Mouse (Mus musculus) frontal cortex, postnatal 14 days (tissue): Measurements from ENCODE around the gene Mex3d.
A peak's percentile ranks its signal among the peaks of the same experiment; 100 is the strongest.

ENCODE experiments used
- DNase-seq, 2 experiments: peaks; one replicate each; pipeline ENCODE4 v3.0.0; 2022; ENCODE audit warnings: low spot score in 2 of 2

The Mex3d gene

DNA sequence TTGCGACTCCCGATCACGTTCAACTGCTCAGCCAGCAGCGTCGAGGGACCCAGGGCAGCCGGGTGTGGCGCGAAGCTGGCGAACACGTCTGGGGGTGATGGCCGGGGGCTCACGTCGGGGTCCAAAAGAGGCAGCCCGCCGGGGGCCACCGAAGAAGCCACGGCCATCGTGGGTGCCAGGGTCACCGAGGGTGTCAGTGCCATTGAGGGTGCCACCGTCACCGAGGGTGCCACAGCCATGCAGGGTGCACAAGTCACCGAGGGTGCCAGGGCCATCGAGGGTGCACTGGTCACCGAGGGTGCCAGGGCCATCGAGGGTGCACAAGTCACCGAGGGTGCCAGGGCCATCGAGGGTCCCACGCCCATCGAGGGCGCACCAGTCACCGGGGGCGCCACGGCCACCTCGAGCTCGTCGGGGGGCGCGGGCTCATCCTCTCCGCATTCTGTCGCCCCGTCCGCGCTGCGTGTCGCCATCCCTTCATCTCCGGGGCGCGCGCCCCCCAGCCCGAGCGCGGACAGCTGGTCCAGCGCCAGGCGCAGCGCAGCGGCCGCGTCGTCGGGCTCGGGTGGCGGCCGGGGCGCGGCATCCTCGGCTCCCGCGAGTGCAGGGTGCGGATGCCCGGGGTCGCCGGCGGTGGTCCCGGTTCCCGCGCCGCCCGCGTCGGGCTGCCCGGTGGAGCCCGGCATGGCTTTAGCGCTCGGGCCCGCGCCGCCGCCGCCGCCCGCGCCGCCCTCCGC lies 556 bp downstream of the Mex3d start:
- no peak for DNase-seq

DNA sequence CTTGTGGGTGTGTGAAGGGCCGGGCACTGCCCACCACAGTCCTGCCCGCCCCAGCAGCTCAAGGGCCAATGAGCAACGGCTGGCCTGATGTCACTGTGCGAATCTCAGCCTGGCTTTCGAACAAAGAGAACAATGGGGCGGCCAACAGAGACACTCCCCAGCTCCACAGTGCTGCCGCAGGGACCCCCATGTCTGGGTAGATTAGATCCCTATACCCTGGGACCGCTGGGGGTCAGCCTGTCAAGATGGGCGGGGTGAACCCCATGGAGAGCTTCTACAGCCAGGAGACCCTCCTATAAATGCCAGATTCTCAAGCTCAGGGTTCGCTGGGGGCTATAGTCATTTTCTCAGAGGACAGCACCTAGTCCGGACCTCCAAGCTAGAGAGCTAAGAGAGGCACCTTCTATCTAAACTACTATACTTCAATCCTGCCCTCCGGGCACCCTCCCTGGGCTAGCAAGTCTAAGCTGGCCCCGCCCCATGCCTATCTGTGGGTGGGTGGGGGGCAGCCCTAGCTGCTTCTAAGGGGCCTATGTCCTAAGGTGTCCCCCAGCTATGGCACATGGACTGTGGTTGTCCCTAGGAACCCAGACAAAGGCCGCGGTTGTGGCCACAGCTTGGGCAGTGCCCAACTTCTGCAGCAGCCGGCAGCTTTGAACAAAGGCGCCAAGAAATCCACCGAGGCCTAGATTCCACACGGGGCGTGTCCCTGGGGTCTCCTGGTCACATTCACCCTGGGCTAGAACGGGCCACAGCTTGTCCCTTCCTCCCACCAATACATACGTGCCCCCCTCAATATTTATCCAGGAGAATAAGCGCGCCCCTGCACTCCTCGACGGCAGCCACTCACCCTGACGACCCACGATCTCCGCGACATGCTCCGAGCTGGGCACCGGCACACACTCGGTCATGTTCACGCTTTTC lies 1.4 kb downstream of the Mex3d start:
- DNase-seq: no peak

DNA sequence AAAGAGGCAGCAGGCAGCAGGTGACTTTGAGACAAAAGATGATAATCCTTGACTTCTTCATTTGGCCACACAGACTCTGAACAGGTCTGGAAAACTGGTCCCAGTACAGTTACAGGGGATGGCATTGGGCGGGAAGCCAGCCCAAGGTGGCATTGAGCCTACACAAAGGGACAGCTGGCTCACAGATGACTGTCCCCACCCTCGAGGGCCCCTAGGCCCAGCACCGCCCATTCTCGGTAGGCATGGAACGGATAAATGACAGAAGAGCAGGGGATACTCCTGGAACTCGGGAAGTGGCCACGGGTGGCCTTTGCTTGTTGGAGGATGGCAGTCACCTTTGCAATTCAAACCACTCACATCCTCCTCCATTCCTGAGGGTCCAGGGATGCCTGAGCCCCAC lies 2.1 kb downstream of the Mex3d start:
- no peak for DNase-seq

DNA sequence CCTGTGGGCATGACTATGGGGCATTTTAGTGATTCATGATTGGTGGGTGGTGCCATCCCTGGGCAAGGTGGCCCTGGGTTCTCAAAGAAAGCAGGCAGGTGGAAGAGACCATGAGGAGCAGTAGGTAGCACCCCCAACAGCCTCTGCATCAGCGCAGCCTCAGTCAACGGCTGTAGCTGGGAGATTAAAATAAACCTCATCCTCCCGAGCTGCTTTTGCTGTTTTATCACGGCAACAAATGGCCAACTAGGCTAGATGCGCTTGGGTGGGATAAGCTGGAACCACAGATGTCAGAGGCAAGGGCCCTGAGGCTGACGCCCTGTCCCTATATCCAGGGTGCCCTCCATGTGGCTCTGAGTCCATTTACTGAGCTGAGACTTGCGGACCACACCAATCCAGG lies 2.8 kb downstream of the Mex3d start:
- no peak for DNase-seq

DNA sequence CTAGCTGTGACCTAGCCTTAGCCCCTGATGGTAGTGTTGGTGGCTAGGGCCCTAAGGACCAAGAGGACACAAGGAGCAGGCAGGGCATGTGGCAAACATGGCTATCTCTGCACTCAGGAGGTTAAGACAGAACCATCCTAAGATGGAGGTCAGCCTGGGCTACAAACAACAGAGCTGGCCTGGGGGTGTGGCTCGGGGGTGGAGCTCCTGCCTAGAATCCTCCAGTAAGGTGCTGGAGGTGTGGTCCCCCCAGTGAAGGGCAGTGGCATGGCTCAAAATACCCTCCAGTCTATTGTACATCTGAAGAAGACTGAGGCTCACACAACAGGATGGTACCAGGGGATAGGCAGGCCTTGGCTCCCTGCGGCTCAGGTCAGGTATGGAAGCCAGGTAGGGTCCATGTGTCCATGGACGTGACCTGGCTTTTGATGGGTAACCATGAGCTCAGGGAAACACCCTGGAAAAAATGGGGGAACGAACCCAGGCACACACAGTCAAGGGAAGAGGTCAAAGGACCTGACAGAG lies 3.3 kb downstream of the Mex3d start:
- DNase-seq: no peak

DNA sequence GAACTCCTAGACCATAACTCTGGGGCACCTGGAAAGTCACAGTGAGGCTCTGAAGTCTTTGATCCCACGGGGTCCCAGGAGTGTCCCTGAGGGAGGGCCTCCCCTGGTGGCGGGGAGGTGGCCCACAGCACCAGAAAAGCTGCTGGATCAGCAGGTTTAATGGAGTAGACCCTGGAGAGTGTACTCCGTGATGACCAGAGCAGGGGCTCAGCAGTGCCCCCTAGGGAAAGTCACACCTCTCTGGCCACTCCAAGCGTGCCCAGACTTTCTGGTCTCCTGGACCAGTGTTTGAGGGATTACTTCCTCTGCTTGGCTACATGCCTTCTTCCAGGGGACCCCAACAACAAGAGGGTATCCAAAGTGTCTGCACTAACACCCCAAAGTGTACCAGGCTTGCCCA lies 4.0 kb downstream of the Mex3d start:
- DNase-seq: no peak

DNA sequence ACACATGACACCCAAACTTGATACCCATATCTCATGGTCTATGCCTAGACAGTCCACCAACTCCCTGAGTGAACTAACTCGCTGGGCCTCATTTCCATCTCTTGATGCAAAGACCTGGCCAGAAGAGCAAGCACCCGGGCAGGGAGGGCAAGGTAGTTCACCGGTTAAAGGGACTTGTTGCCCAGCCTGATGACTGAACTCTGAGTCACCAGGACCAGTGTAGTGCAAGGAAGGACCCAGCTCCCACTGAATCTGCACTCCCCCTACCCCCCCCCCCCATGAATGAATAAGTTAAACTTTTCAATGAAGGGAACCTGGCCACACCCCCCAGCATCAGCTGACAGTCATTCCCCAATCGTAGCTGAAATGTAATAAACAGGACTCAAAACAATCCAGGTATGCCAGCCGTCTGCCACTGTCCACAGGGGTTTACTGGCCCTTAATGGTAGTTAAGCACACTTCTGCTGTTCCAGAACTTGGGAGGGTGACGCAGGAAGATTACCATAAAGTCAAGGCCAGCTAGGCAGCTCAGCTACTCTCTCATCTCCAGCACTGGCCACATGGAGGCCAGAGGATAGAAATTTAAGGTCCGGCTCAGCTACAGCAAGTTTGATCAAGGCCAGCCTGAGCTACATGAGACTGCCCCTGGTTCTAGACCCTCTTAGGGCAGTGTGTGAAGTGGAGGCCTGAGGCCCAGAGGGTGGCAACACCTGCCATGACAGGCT lies 4.7 kb downstream of the Mex3d start:
- DNase-seq: no peak

DNA sequence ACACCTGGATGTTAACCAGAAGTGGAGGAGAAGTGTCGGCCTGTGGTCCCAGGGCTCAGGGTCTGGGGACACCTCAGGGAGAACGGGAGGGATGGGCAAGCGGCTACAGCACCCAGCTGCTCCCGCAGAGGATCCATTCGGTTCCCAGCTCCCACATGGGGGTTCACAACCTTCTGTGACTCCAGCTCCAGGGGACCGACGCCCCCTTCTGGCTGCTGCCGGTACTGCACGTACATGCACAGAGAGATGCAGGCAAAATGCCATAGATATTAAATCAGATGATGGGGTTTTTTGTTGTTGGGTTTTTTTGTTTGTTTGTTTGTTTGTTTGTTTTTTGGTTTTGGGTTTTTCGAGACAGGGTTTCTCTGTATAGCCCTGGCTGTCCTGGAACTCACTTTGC lies 9.7 kb downstream of the Mex3d start:
- DNase-seq: no peak

DNA sequence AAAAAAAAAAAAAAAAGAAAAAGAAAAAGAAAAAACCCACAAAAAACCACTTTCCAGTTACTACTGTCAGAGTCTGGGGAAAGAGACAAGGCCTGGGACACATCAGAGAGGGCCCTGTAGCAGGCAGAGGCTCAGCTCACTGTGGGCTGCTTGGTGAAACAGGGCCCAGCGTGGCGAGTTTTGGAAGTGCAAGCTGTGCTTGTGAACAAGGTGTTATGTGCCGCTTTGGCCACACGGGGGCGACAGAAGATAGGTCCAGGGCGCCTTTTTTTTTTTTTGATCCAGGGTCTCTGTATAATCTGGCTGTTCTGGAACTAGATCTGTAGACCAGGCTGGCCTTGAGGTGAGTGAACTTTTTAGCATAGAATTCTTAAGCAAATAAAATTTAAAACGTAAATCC lies 11.3 kb downstream of the Mex3d start:
- peak; percentile 84 to 89 for DNase-seq

DNA sequence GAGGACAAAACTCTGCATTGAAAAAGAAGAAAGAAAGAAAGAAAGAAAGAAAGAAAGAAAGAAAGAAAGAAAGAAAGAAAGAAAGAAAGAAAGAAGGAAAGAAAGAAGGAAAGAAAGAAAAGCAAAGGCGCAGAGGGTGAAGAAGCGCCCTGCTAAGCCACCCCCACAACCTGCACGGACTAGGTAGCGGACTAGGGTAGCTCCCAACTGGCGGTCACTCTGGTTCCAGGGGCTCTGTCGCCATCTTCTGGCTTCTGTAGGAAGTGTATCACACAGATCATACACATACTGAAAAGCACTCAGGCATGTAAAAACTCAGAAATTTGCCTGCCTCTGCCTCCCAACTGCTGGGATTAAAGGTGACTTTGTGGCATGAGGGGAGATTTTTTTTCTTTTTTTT lies 13.4 kb downstream of the Mex3d start:
- peak in 1 of 2 experiments; percentile 66 for DNase-seq

DNA sequence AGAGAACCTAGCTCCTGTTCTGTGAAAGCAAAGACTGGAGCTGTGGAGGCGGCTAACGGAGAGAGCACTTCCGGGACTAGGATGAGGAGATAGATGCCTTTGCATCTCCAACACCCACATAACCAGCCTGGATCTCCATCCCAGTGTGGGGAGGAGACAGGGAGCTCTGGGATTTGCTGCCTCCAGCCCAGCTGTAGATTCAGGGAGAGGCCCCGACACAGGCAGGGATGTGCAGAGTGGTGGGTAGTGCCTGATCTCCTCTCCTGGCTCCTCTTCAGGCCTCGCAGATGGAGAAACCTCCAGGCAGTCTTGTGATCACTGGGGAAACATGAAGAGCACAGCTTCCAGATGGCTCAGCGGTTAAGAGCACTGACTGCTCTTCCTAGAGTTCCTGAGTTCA lies 14.8 kb downstream of the Mex3d start:
- no peak for DNase-seq

DNA sequence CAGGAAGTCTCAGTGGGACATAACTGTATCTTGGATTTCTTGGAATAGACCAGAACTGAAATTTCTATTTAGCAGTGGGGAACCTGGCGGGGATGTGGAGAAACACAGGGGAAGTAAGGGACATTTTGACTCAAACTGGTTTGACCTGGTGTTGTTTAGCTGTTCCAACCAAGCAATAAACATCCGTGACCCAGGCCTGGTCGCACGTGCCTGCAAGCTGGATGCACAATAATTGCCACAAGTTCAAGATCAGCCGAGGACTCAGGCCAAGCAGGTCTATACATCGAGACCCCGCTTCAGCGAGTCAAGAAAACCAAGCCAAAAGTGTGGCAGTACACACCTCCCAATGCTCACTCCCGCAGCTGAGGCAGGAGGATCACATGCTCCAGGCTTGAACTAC lies 15.5 kb downstream of the Mex3d start:
- no peak for DNase-seq

DNA sequence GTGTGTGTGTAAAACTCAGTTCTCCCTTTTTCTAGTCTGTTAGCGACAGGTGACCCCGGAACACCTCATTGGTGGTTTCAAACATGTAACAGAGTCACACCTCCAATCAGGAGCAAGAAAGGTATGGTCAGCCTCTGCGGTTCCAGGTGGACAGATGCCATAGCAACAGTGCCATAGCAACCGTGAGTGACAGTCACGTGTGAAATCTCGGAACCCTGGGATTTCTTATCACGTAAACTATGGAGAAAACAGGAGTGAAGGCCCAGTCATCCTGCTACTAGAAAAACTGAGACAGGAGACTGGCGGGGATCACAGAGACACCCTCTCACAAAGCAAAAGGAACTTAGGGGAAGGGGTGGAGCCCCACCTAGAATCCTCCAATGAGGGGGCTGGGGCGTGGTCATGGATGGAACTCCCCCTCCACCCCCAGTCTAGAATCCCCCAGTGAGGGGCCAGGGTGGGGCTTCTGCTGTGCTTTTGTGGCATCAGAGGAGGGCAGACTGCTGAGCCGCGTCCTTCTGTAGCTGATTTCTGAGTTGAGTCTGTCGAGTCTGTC lies 16.0 kb downstream of the Mex3d start:
- DNase-seq: no peak

DNA sequence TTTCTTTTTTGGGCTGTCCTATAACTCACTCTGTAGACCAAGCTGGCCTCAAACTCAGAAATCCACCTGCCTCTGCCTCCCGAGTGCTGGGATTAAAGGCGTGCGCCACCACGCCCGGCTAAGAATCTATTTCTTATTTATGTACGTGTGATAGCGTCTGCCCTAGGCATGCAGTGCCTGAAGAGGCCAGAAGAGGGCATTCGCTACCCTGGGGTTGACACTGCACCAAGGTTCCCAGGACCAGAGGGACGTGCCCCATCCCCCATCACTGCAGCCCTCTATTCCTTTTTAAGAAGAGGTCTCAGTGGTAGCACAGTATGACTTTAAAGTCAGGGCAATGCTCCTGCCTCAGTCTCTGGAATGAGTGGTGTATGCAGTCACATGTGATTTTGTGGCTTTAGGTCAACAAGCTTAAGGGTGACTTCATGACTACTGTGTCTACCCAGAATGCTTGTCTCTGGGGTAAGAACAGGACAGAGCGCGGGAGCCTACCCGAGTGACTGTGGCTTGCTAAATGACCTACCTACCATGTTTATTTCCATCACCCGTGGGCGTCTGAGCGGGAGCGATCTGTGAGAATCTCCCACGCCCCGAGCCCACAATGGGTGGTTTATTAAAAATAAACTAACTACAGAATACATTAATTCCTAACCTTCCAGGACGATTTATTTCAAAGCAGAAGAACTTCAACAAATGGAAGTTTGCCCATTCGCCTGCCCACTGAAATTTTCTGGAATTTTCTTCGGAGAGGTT lies 17.3 kb downstream of the Mex3d start:
- no peak for DNase-seq

DNA sequence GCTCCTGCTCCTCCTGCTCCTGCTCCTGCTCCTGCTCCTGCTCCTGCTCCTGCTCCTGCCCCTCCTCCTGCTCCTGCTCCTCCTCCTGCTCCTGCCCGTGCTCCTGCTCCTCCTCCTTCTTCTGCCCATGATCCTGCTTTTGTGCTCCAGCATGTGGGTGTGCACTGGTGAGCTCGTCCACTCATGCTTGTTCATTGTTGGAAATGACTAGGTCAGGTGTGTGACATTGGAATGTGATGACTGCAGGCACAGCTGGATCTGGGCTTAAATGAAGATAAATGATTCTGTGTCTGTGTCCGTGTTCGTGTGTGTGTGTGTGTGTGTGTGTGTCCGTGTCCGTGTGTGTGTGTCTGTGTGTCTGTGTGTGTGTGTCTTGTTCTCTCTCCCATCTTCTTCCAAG lies 19.1 kb downstream of the Mex3d start:
- DNase-seq: no peak

DNA sequence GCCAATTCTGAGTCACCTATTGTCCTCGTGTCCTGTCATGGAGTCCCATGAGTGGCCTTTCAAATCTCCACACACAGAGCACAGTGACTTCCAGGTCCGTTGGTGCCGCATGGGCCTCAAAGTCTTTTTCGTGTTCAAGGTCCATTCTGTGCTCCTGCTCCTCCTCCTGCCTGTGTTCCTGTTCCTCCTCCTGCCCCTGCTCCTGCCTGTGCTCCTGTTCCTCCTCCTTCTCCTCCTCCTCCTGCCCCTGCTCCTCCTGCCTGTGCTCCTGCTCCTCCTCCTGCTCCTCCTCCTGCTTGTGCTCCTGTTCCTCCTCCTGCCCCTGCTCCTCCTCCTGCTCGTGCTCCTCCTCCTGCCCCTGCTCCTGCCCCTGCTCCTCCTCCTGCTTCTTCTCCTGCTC lies 19.5 kb downstream of the Mex3d start:
- no peak for DNase-seq

DNA sequence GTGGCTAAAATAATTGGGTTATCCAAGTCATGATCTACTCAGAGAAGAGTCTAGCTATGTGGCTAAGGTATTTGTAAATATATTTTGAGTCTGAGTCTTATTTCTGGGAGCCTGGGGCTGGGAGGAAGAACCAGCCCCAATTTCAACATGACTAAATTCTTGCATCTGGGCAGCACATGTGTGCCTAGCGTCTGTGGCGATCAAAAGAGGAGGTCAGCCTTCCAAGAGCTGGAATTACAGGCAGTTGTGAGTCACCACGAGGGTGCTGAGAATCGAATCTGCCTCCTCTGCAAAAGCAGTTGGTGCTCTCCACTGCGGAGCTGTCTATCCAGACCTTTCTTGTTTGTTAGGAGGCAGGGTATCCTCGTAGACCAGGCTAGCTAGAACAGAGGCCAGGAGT lies 21.7 kb downstream of the Mex3d start:
- DNase-seq: no peak

DNA sequence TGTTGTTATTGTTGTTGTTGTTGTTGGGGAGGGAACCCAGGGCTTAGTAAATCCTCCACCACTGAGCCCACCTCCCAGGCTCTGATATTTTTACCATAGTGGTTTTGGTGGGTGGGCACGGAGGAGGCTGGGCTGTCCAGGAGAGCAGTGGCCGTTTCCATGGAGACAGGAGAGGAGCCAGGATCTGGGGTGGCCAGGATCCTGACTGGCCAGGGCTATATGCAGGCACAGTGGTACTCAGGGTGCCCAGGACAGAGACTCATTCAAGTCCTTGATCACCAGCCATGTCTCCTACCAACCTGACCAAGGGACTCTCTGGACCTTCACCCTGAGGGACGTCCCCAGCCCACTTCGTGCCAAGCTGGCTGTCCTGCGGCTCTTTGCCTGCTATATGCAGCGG lies 23.7 kb downstream of the Mex3d start:
- no peak for DNase-seq

DNA sequence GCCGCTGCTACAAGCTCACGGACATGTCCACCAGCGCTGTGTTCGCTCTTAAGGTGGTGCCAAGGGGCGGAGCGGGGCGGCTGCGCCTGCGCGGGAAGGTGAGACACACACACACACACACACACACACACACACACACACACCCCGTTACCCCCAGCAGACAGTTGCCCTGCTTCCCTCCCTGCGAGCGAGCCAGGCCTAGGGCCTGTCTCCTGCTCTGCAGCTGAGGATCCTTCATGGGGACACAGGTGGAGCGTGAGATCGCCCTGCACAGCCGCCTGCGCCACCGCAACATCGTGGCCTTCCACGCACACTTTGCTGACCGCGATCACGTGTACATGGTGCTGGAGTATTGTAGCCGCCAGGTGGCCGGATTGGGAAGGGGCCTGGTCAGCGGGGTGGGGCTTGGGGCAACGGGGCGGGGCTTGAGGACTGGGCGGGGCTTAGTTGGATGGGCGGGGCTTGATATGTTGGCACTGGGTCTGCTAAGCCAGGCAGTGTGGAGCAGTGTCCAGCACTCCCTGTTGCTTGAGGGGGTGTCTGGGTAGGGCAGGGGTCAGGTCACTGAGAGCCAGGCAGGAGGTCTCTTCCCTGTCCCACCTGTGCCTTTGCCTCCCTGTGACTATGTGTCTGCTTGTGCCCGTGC lies 29.3 kb downstream of the Mex3d start:
- DNase-seq: no peak

DNA sequence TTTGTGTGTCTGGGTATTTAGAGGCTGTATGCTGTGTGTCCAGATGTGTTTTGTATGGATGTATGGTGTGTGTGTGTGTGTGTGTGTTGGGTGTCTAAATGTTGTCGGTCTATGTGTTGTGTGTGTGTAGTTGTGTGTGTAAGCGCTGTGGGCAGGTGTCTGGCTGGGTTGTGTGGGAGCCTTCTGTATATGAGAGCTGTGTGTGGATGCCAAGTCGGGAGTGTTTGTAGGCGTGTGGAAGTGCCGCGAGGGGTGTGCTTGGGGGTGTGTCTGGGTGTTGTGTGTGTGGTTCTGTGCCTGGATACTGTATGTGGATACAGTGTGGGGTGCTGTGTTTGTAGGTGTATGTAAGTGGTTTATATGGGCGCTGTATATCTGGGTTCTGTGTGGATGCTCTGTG lies 30.1 kb downstream of the Mex3d start:
- no peak for DNase-seq

DNA sequence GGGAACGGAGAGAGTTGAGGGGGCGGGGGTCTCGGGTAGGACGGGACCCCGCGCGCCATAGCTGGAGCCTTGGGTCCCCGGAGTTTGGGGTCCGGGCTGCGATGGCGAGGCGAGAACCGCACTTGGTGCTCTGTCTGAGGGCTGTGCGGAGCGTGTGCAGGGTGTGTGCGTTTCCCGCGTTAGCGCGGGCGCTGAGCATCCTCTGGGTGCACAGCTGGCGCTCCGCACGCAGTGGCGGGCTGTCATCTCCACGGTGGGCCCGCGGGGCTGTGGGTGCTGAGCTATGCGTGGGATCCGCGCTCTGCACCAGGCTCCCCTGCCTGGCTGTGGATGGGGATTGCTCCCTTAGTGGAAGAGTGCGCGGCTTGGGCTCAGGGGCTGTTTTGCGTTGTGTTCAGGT lies 30.7 kb downstream of the Mex3d start:
- DNase-seq: no peak
